Mouse (Mus musculus): ENCODE results near the gene Pex11a. TPM values are rescaled to one million over a fixed set of nuclear protein-coding genes. Genes with fewer than 3 reads are reported as not detected.

Gene Pex11a
- total and polyA plus RNA-seq, 3 experiments, result 2.1 to 4.3 (median 3.4) TPM

GRCm38 (mm10) chr7:79740279-79740678 lies 2.7 kb downstream of the Pex11a start:
- Histone ChIP-seq H3K4me1 (ENCODE audit: control insufficient read depth in 1 of 2, insufficient read depth in 2 of 2) (peaks cover 0 to 5% of the 10 kb centered on the region in 2 experiments; a peak in 2 of 4 replicates), H3K27ac (ENCODE audit: insufficient read depth, low read depth) (no peak overlapping the region), H3K79me2 (replicated peaks; ENCODE audit: control insufficient read depth, extremely low read depth, insufficient read depth, poor library complexity, severe bottlenecking) (no peaks in the 10 kb centered on the region), H3K9me3 (replicated peaks; ENCODE audit: low read length) (no peaks in the 10 kb centered on the region), H3K4me2 (ENCODE audit: insufficient read depth, low read depth, poor library complexity, severe bottlenecking) (no peak overlapping the region), H3K4me3 (replicated peaks in 1 of 3; ENCODE audit: low read depth in 2 of 3, low read length in 2 of 3, poor library complexity in 1 of 3) (no peak overlapping the region), H3K36me3 (replicated peaks in 1 of 2; ENCODE audit: control insufficient read depth in 1 of 2, insufficient read depth in 1 of 2, low read length in 1 of 2) (peaks cover 12 to 41% of the 10 kb centered on the region in 2 experiments), H3K9ac (ENCODE audit: insufficient read depth, low read depth) (no peak overlapping the region), H3K27me3 (replicated peaks) (no peaks in the 10 kb centered on the region)
- TF ChIP-seq ZMIZ1 (IDR thresholded peaks at IDR 0.05; ENCODE audit: low read depth, low read length) (no peak), MAZ (IDR thresholded peaks at IDR 0.05; ENCODE audit: low read depth, low read length) (no peak), MAX (IDR thresholded peaks at IDR 0.05; ENCODE audit: low read length) (no peak), USF2 (conservative IDR thresholded peaks at IDR 0.05; ENCODE audit: low read depth, low read length) (no peak), E2F4 (IDR thresholded peaks at IDR 0.05; ENCODE audit: insufficient replicate concordance, low read depth, low read length) (no peak), CTCF (conservative IDR thresholded peaks at IDR 0.05 in 1 of 2, IDR thresholded peaks at IDR 0.05 in 1 of 2; ENCODE audit: low read depth in 2 of 2, low read length in 2 of 2) (no peak), IRF4 (IDR thresholded peaks at IDR 0.05; ENCODE audit: low read depth, low read length) (no peak), ETS1 (conservative IDR thresholded peaks at IDR 0.05; ENCODE audit: low read depth, low read length) (no peak), RAD21 (IDR thresholded peaks at IDR 0.05; ENCODE audit: low read depth, low read length) (no peak), MEF2A (IDR thresholded peaks at IDR 0.05; ENCODE audit: borderline replicate concordance, low read depth, low read length) (no peak), BHLHE40 (IDR thresholded peaks at IDR 0.05; ENCODE audit: low read depth, low read length) (no peak), MAFK (IDR thresholded peaks at IDR 0.05; ENCODE audit: insufficient replicate concordance, low read length) (no peak)
- in situ Hi-C loops (cut with MboI; ENCODE audit: low pct_ligation_motif_present, low pct_unique_long_range_greater_than_20kb, low sequenced_read_pairs), result no loop called here
- no peak for DNase-seq (ENCODE audit: extremely low read depth)
- dilution Hi-C loops (cut with MboI; ENCODE audit: extremely low pct_ligation_motif_present, extremely low pct_unique_long_range_greater_than_20kb, low sequenced_read_pairs), result no loop called here

- in situ Hi-C loops (cut with MboI; ENCODE audit: low pct_ligation_motif_present, low pct_unique_long_range_greater_than_20kb, low sequenced_read_pairs) (no loop called here), dilution Hi-C loops (cut with MboI; ENCODE audit: extremely low pct_ligation_motif_present, extremely low pct_unique_long_range_greater_than_20kb, low sequenced_read_pairs) (no loop called here)
- Histone ChIP-seq H3K79me2 (replicated peaks; ENCODE audit: control insufficient read depth, extremely low read depth, insufficient read depth, poor library complexity, severe bottlenecking) (no peaks in the 10 kb centered on the region), H3K4me3 (replicated peaks in 1 of 3; ENCODE audit: low read depth in 2 of 3, low read length in 2 of 3, poor library complexity in 1 of 3) (no peak overlapping the region), H3K4me1 (ENCODE audit: control insufficient read depth in 1 of 2, insufficient read depth in 2 of 2) (peaks cover 0 to 5% of the 10 kb centered on the region in 2 experiments; a peak in 2 of 4 replicates), H3K4me2 (ENCODE audit: insufficient read depth, low read depth, poor library complexity, severe bottlenecking) (no peak overlapping the region), H3K36me3 (replicated peaks in 1 of 2; ENCODE audit: control insufficient read depth in 1 of 2, insufficient read depth in 1 of 2, low read length in 1 of 2) (peaks cover 12 to 50% of the 10 kb centered on the region in 2 experiments), H3K9me3 (replicated peaks; ENCODE audit: low read length) (no peaks in the 10 kb centered on the region), H3K27ac (ENCODE audit: insufficient read depth, low read depth) (no peak overlapping the region), H3K9ac (ENCODE audit: insufficient read depth, low read depth) (no peak overlapping the region), H3K27me3 (replicated peaks) (no peaks in the 10 kb centered on the region)
- no peak for TF ChIP-seq CHD2 (IDR thresholded peaks at IDR 0.05; ENCODE audit: low read length)
- TF ChIP-seq ZNF384 (IDR thresholded peaks at IDR 0.05; ENCODE audit: low read depth, low read length), result no peak
- no peak for TF ChIP-seq NELFE (IDR thresholded peaks at IDR 0.05; ENCODE audit: low read depth, low read length)
- no peak for TF ChIP-seq MAZ (IDR thresholded peaks at IDR 0.05; ENCODE audit: low read depth, low read length)
- no peak for TF ChIP-seq HCFC1 (IDR thresholded peaks at IDR 0.05; ENCODE audit: low read depth, low read length)
- TF ChIP-seq JUN (IDR thresholded peaks at IDR 0.05; ENCODE audit: insufficient read depth, low read depth, low read length), result no peak
- no peak for TF ChIP-seq USF1 (IDR thresholded peaks at IDR 0.05; ENCODE audit: low read depth, low read length)
- no peak for TF ChIP-seq TCF12 (IDR thresholded peaks at IDR 0.05; ENCODE audit: low read depth, low read length)
- no peak for TF ChIP-seq CTCF (conservative IDR thresholded peaks at IDR 0.05 in 1 of 2, IDR thresholded peaks at IDR 0.05 in 1 of 2; ENCODE audit: low read depth in 2 of 2, low read length in 2 of 2)
- no peak for TF ChIP-seq ETS1 (conservative IDR thresholded peaks at IDR 0.05; ENCODE audit: low read depth, low read length)
- TF ChIP-seq ELF1 (IDR thresholded peaks at IDR 0.05; ENCODE audit: low read depth, low read length), result no peak
- TF ChIP-seq CHD1 (IDR thresholded peaks at IDR 0.05; ENCODE audit: low read depth, low read length), result no peak
- no peak for DNase-seq (ENCODE audit: extremely low read depth)
Measured at GRCm38 (mm10) chr7:79738913-79739312, 4.0 kb downstream of the Pex11a start.

Data from CH12.LX (cell line).